Mouse (Mus musculus): ENCODE results near the gene Plppr4. TPM values are rescaled to one million over a fixed set of nuclear protein-coding genes. Genes with fewer than 3 reads are reported as not detected.

The Plppr4 gene
- polyA plus RNA-seq (2014; fragmentation: Nextera tagmentation; extraction: Ambion mirVana), result 0.51 and 0.88 TPM in 2 replicates

- 0 out of 4 replicates have a peak, but pooled peaks cover 0 to 7% of the 10 kb centered on the region in 2 experiments for H3K4me1 ChIP-seq (ENCODE audit: control insufficient read depth in 2 of 2, insufficient read depth in 2 of 2, low read length in 2 of 2)
- H3K36me3 ChIP-seq (ENCODE audit: control insufficient read depth, insufficient read depth, low read length), result no peaks in the 10 kb centered on the region
- whole genome bisulfite sequencing, result 38% methylated on average over 5 of the region's 5 CpGs
- no peaks in the 10 kb centered on the region for H3K9me3 ChIP-seq (ENCODE audit: control insufficient read depth, low read length)
- no peak within 1 kb of the TSS; a peak in 1 of 4 replicates for H3K27ac ChIP-seq (replicated peaks in 1 of 2; ENCODE audit: control insufficient read depth in 1 of 2, insufficient read depth in 1 of 2, low read depth in 2 of 2, low read length in 2 of 2)
- H3K4me2 ChIP-seq (ENCODE audit: low read length), result peak within 1 kb of the TSS; percentile 88
- peak within 1 kb of the TSS; percentile 66 for H3K9ac ChIP-seq (ENCODE audit: low read length)
- peak within 1 kb of the TSS; percentile 52 to 59 for H3K4me3 ChIP-seq (ENCODE audit: control insufficient read depth in 1 of 2, insufficient read depth in 1 of 2, low read depth in 1 of 2, low read length in 2 of 2)
- no peak for ATAC-seq (ENCODE audit: insufficient number of reproducible peaks, insufficient read depth, low FRiP score, low read depth)
- H3K27me3 ChIP-seq (ENCODE audit: control insufficient read depth, insufficient read depth, low read length), result no peaks in the 10 kb centered on the region
Observed at GRCm38 (mm10) chr3:117360528-117360927, at the start of gene Plppr4. Plppr4 (minus strand) TSS chr3:117360876.

GRCm38 (mm10) chr3:117405821-117406220 is 45.1 kb upstream of the Plppr4 start:
- WGBS, result 87% methylated on average over 2 of the region's 2 CpGs
- no peak overlapping the region for H3K9ac ChIP-seq (ENCODE audit: low read length)

GRCm38 (mm10) chr3:117403740-117404139 is 43.1 kb upstream of the Plppr4 start:
- Histone ChIP-seq H3K36me3 (ENCODE audit: control insufficient read depth, insufficient read depth, low read length) (no peaks in the 10 kb centered on the region), H3K27me3 (ENCODE audit: control insufficient read depth, insufficient read depth, low read length) (no peaks in the 10 kb centered on the region), H3K4me2 (ENCODE audit: low read length) (no peak overlapping the region), H3K4me3 (ENCODE audit: control insufficient read depth in 1 of 2, insufficient read depth in 1 of 2, low read depth in 1 of 2, low read length in 2 of 2) (no peak overlapping the region), H3K4me1 (ENCODE audit: control insufficient read depth in 2 of 2, insufficient read depth in 2 of 2, low read length in 2 of 2) (no peaks in the 10 kb centered on the region), H3K9ac (ENCODE audit: low read length) (no peak overlapping the region), H3K9me3 (ENCODE audit: control insufficient read depth, low read length) (no peaks in the 10 kb centered on the region), H3K27ac (replicated peaks in 1 of 2; ENCODE audit: control insufficient read depth in 1 of 2, insufficient read depth in 1 of 2, low read depth in 2 of 2, low read length in 2 of 2) (no peak overlapping the region)
- 78% methylated on average over 3 of the region's 3 CpGs for WGBS
- no peak for ATAC-seq (ENCODE audit: insufficient number of reproducible peaks, insufficient read depth, low FRiP score, low read depth)

More at GRCm38 (mm10) chr3:117405821-117406220, 45.1 kb upstream of the Plppr4 start:
- Histone ChIP-seq H3K36me3 (ENCODE audit: control insufficient read depth, insufficient read depth, low read length) (no peaks in the 10 kb centered on the region), H3K27ac (replicated peaks in 1 of 2; ENCODE audit: control insufficient read depth in 1 of 2, insufficient read depth in 1 of 2, low read depth in 2 of 2, low read length in 2 of 2) (no peak overlapping the region), H3K9me3 (ENCODE audit: control insufficient read depth, low read length) (no peaks in the 10 kb centered on the region), H3K27me3 (ENCODE audit: control insufficient read depth, insufficient read depth, low read length) (no peaks in the 10 kb centered on the region), H3K4me1 (ENCODE audit: control insufficient read depth in 2 of 2, insufficient read depth in 2 of 2, low read length in 2 of 2) (no peaks in the 10 kb centered on the region), H3K4me3 (ENCODE audit: control insufficient read depth in 1 of 2, insufficient read depth in 1 of 2, low read depth in 1 of 2, low read length in 2 of 2) (no peak overlapping the region), H3K4me2 (ENCODE audit: low read length) (no peak overlapping the region)
- ATAC-seq (ENCODE audit: insufficient number of reproducible peaks, insufficient read depth, low FRiP score, low read depth), result no peak

- Histone ChIP-seq H3K27me3 (ENCODE audit: control insufficient read depth, insufficient read depth, low read length) (no peaks in the 10 kb centered on the region), H3K4me3 (ENCODE audit: control insufficient read depth in 1 of 2, insufficient read depth in 1 of 2, low read depth in 1 of 2, low read length in 2 of 2) (no peak overlapping the region), H3K27ac (replicated peaks in 1 of 2; ENCODE audit: control insufficient read depth in 1 of 2, insufficient read depth in 1 of 2, low read depth in 2 of 2, low read length in 2 of 2) (no peak overlapping the region), H3K36me3 (ENCODE audit: control insufficient read depth, insufficient read depth, low read length) (no peaks in the 10 kb centered on the region), H3K9ac (ENCODE audit: low read length) (no peak overlapping the region), H3K4me1 (ENCODE audit: control insufficient read depth in 2 of 2, insufficient read depth in 2 of 2, low read length in 2 of 2) (no peaks in the 10 kb centered on the region), H3K4me2 (ENCODE audit: low read length) (no peak overlapping the region), H3K9me3 (ENCODE audit: control insufficient read depth, low read length) (no peaks in the 10 kb centered on the region)
- ATAC-seq (ENCODE audit: insufficient number of reproducible peaks, insufficient read depth, low FRiP score, low read depth), result no peak
- 88% methylated on average over 1 of the region's 1 CpGs for WGBS
Observed at GRCm38 (mm10) chr3:117366041-117366440, 5.4 kb upstream of the Plppr4 start.

GRCm38 (mm10) chr3:117359686-117360521 is 772 bp downstream of the Plppr4 start:
- 1% methylated on average over 44 of the region's 46 CpGs for WGBS

GRCm38 (mm10) chr3:117358981-117359628 is 1.6 kb downstream of the Plppr4 start:
- Histone ChIP-seq H3K4me1 (ENCODE audit: control insufficient read depth in 2 of 2, insufficient read depth in 2 of 2, low read length in 2 of 2) (0 out of 4 replicates have a peak, but pooled peaks cover 0 to 7% of the 10 kb centered on the region in 2 experiments), H3K4me3 (ENCODE audit: control insufficient read depth in 1 of 2, insufficient read depth in 1 of 2, low read depth in 1 of 2, low read length in 2 of 2) (peak overlapping the region in 1 of 2 experiments; percentile 52; a peak in 2 of 4 replicates), H3K27ac (replicated peaks in 1 of 2; ENCODE audit: control insufficient read depth in 1 of 2, insufficient read depth in 1 of 2, low read depth in 2 of 2, low read length in 2 of 2) (no peak overlapping the region), H3K9me3 (ENCODE audit: control insufficient read depth, low read length) (no peaks in the 10 kb centered on the region), H3K9ac (ENCODE audit: low read length) (no peak overlapping the region), H3K36me3 (ENCODE audit: control insufficient read depth, insufficient read depth, low read length) (no peaks in the 10 kb centered on the region), H3K4me2 (ENCODE audit: low read length) (peak overlapping the region; percentile 88), H3K27me3 (ENCODE audit: control insufficient read depth, insufficient read depth, low read length) (no peaks in the 10 kb centered on the region)
- 80% methylated on average over 5 of the region's 5 CpGs for WGBS
- no peak for ATAC-seq (ENCODE audit: insufficient number of reproducible peaks, insufficient read depth, low FRiP score, low read depth)

More at GRCm38 (mm10) chr3:117359686-117360521, 772 bp downstream of the Plppr4 start:
- Histone ChIP-seq H3K27me3 (ENCODE audit: control insufficient read depth, insufficient read depth, low read length) (no peaks in the 10 kb centered on the region), H3K9me3 (ENCODE audit: control insufficient read depth, low read length) (no peaks in the 10 kb centered on the region), H3K4me2 (ENCODE audit: low read length) (peak overlapping the region; percentile 88), H3K27ac (replicated peaks in 1 of 2; ENCODE audit: control insufficient read depth in 1 of 2, insufficient read depth in 1 of 2, low read depth in 2 of 2, low read length in 2 of 2) (no peak overlapping the region; a peak in 1 of 4 replicates), H3K4me3 (ENCODE audit: control insufficient read depth in 1 of 2, insufficient read depth in 1 of 2, low read depth in 1 of 2, low read length in 2 of 2) (peak overlapping the region; percentile 52 to 59), H3K36me3 (ENCODE audit: control insufficient read depth, insufficient read depth, low read length) (no peaks in the 10 kb centered on the region), H3K9ac (ENCODE audit: low read length) (peak overlapping the region; percentile 66), H3K4me1 (ENCODE audit: control insufficient read depth in 2 of 2, insufficient read depth in 2 of 2, low read length in 2 of 2) (0 out of 4 replicates have a peak, but pooled peaks cover 0 to 7% of the 10 kb centered on the region in 2 experiments)
- peak; percentile 68; the same call in 1 of the 2 replicates for ATAC-seq (ENCODE audit: insufficient number of reproducible peaks, insufficient read depth, low FRiP score, low read depth)

- Histone ChIP-seq H3K4me3 (ENCODE audit: control insufficient read depth in 1 of 2, insufficient read depth in 1 of 2, low read depth in 1 of 2, low read length in 2 of 2) (no peak overlapping the region), H3K27ac (replicated peaks in 1 of 2; ENCODE audit: control insufficient read depth in 1 of 2, insufficient read depth in 1 of 2, low read depth in 2 of 2, low read length in 2 of 2) (no peak overlapping the region), H3K36me3 (ENCODE audit: control insufficient read depth, insufficient read depth, low read length) (no peaks in the 10 kb centered on the region), H3K9ac (ENCODE audit: low read length) (no peak overlapping the region), H3K9me3 (ENCODE audit: control insufficient read depth, low read length) (no peaks in the 10 kb centered on the region), H3K27me3 (ENCODE audit: control insufficient read depth, insufficient read depth, low read length) (no peaks in the 10 kb centered on the region), H3K4me1 (ENCODE audit: control insufficient read depth in 2 of 2, insufficient read depth in 2 of 2, low read length in 2 of 2) (0 out of 4 replicates have a peak, but pooled peaks cover 0 to 7% of the 10 kb centered on the region in 2 experiments), H3K4me2 (ENCODE audit: low read length) (no peak overlapping the region)
- ATAC-seq (ENCODE audit: insufficient number of reproducible peaks, insufficient read depth, low FRiP score, low read depth), result no peak
- 84% methylated on average over 3 of the region's 3 CpGs for WGBS
Observed at GRCm38 (mm10) chr3:117357367-117357766, 3.3 kb downstream of the Plppr4 start.
